ENCODE assay signal across 7 mouse cellular contexts in genomic region chr5:118172078-118172723, GRCm38 (mm10). TPM values are rescaled to one million over a fixed set of nuclear protein-coding genes. Genes with fewer than 3 reads are reported as not detected.
DNase-seq lines count a peak whose midpoint lies in the region; ATAC-seq and TF ChIP-seq lines count a peak whose summit lies in the region.

No protein-coding gene starts in this region.

- H3K4me1 ChIP-seq in embryonic fibroblast, embryonic 13.5 days (ENCODE audit: control insufficient read depth, insufficient read depth, low read length) = no peaks in the 10 kb centered on the region
- H3K4me1 ChIP-seq in limb, embryonic 11.5 days (ENCODE audit: control insufficient read depth, insufficient read depth, low read length) = 0 out of 2 replicates have a peak, but pooled peaks cover 6% of the 10 kb centered on the region
- H3K4me1 ChIP-seq in neural tube, embryonic 14.5 days (ENCODE audit: control insufficient read depth, insufficient read depth, low read length) = peaks cover 2% of the 10 kb centered on the region; the same call in 1 of the 2 replicates

- under 1% methylated on average over 27 of the region's 27 CpGs for WGBS in limb, embryonic 11.5 days
- under 1% methylated on average over 27 of the region's 27 CpGs for WGBS in neural tube, embryonic 14.5 days

- H3K27ac ChIP-seq in embryonic fibroblast, embryonic 13.5 days (ENCODE audit: insufficient read depth, low read length) = no peak overlapping the region
- no peak overlapping the region for H3K27ac ChIP-seq in limb, embryonic 11.5 days (replicated peaks; ENCODE audit: low read depth, low read length)
- no peak overlapping the region for H3K27ac ChIP-seq in neural tube, embryonic 14.5 days (ENCODE audit: low read depth, low read length)

- TF ChIP-seq CTCF in embryonic fibroblast, embryonic 13.5 days (IDR thresholded peaks at IDR 0.05; ENCODE audit: borderline replicate concordance, insufficient read depth, low read length) = no peak

- no peaks in the 10 kb centered on the region for H3K36me3 ChIP-seq in limb, embryonic 11.5 days (ENCODE audit: control insufficient read depth, insufficient read depth, low read length)
- H3K36me3 ChIP-seq in neural tube, embryonic 14.5 days (ENCODE audit: control insufficient read depth, insufficient read depth, low read length) = no peaks in the 10 kb centered on the region

- H3K4me3 ChIP-seq in embryonic fibroblast, embryonic 13.5 days (ENCODE audit: insufficient read depth, low read length) = peak overlapping the region; percentile 25
- H3K4me3 ChIP-seq in limb, embryonic 11.5 days (ENCODE audit: low read depth, low read length) = no peak overlapping the region
- peak overlapping the region; percentile 29 for H3K4me3 ChIP-seq in neural tube, embryonic 14.5 days (ENCODE audit: low read depth, low read length)

- peaks cover 3% of the 10 kb centered on the region for H3K9me3 ChIP-seq in limb, embryonic 11.5 days (ENCODE audit: control insufficient read depth, low read length)
- H3K9me3 ChIP-seq in neural tube, embryonic 14.5 days (ENCODE audit: control insufficient read depth, low read length) = no peaks in the 10 kb centered on the region

- DNase-seq in right cerebral cortex, adult 18-20 months = peak; percentile 24
- no peak for DNase-seq in right cerebral cortex, postnatal 25 days
- DNase-seq in limb, embryonic 11.5 days (ENCODE audit: low spot score) = peak; percentile 49
- no peak for DNase-seq in layer of hippocampus, adult 11-12 months (ENCODE audit: low spot score)
- no peak for DNase-seq in adrenal gland, postnatal 10 days

- H3K9ac ChIP-seq in limb, embryonic 11.5 days (ENCODE audit: low read length) = no peak overlapping the region
- 0 out of 2 replicates have a peak overlapping the region, but pooled peaks have one; percentile 16 for H3K9ac ChIP-seq in neural tube, embryonic 14.5 days (replicated peaks; ENCODE audit: low read depth, low read length)

- H3K4me2 ChIP-seq in limb, embryonic 11.5 days (ENCODE audit: low read depth, severe bottlenecking) = peak overlapping the region; percentile 22; the same call in 1 of the 2 replicates
- H3K4me2 ChIP-seq in neural tube, embryonic 14.5 days (ENCODE audit: low read depth, low read length) = peak overlapping the region; percentile 41

- TF ChIP-seq POLR2A in embryonic fibroblast, embryonic 13.5 days (IDR thresholded peaks at IDR 0.05; ENCODE audit: low read depth, low read length) = no peak

- ATAC-seq in limb, embryonic 11.5 days (ENCODE audit: insufficient number of reproducible peaks, low FRiP score, low TSS enrichment, low read depth) = no peak
- ATAC-seq in neural tube, embryonic 14.5 days (ENCODE audit: low read depth) = no peak

- H3K27me3 ChIP-seq in limb, embryonic 11.5 days (ENCODE audit: control insufficient read depth, insufficient read depth, low read length) = peaks cover 74% of the 10 kb centered on the region
- peaks cover 29% of the 10 kb centered on the region for H3K27me3 ChIP-seq in neural tube, embryonic 14.5 days (ENCODE audit: control insufficient read depth, insufficient read depth, low read length)

RNA-seq across cellular contexts. Expression of gene Hrk, which starts 7.8 kb away (rescaled TPM):
- polyA plus RNA-seq in embryonic fibroblast, embryonic 13.5 days (2011; ENCODE audit: insufficient read length, low read depth, missing spikeins) = not detected in 2 replicates
- 0.06 TPM in 1 of 2 replicates, not detected in the other for polyA plus RNA-seq in limb, embryonic 11.5 days (2014; fragmentation: Nextera tagmentation; extraction: Ambion mirVana)
- 3.5 and 3.9 TPM in 2 replicates for polyA plus RNA-seq in neural tube, embryonic 14.5 days (2014; fragmentation: Nextera tagmentation; extraction: Ambion mirVana)
- total RNA-seq in adrenal gland, postnatal 10 days (2021) = under 1 TPM; 0.33 to 0.91 TPM

RNA-seq across cellular contexts. Expression of gene Fbxw8, which starts 16.9 kb away (rescaled TPM):
- 48.1 and 49.1 TPM in 2 replicates for polyA plus RNA-seq in embryonic fibroblast, embryonic 13.5 days (2011; ENCODE audit: insufficient read length, low read depth, missing spikeins)
- 23.9 and 26.3 TPM in 2 replicates for polyA plus RNA-seq in limb, embryonic 11.5 days (2014; fragmentation: Nextera tagmentation; extraction: Ambion mirVana)
- polyA plus RNA-seq in neural tube, embryonic 14.5 days (2014; fragmentation: Nextera tagmentation; extraction: Ambion mirVana) = 16.5 and 20.4 TPM in 2 replicates
- total RNA-seq in adrenal gland, postnatal 10 days (2021) = 10 to 100 TPM; 51.8 to 53.4 TPM

Comparison
In these comparisons a context has a peak if more than half of its experiments do, and no peak if none do; other contexts are left out.
1. DNase-seq: peak in right cerebral cortex, adult 18-20 months (single experiment) and limb, embryonic 11.5 days (single experiment); none in right cerebral cortex, postnatal 25 days (single experiment), layer of hippocampus, adult 11-12 months (single experiment) and adrenal gland, postnatal 10 days (single experiment).